19 mouse cellular contexts compared by ENCODE assay signal in genomic region chr15:89697221-89697620, GRCm38 (mm10).
"Had no signal": no experiment of that assay in that cellular context is flagged by ENCODE, and none has a peak within 500 bp of the region (broad histone marks: within the 10 kb centered on the region; RNA-seq: fewer than 3 reads in every experiment).

No protein-coding gene starts in this region.

- H3K36me3 ChIP-seq: intestine, embryonic 15.5 days; limb, embryonic 13.5 days; liver, embryonic 13.5 days; midbrain, embryonic 10.5 days; midbrain, embryonic 13.5 days; neural tube, embryonic 13.5 days; stomach, embryonic 15.5 days had no signal

- H3K4me1 ChIP-seq: intestine, embryonic 15.5 days; limb, embryonic 13.5 days; liver, embryonic 13.5 days; megakaryocyte, embryonic 14.5 days; midbrain, embryonic 10.5 days; midbrain, embryonic 13.5 days; neural tube, embryonic 13.5 days; stomach, embryonic 15.5 days had no signal

- H3K27me3 ChIP-seq: intestine, embryonic 15.5 days; limb, embryonic 13.5 days; liver, embryonic 13.5 days; megakaryocyte, embryonic 14.5 days; midbrain, embryonic 13.5 days; neural tube, embryonic 13.5 days; stomach, embryonic 15.5 days had no signal

- H3K9ac ChIP-seq: intestine, embryonic 15.5 days; limb, embryonic 13.5 days; liver, embryonic 13.5 days; midbrain, embryonic 13.5 days; neural tube, embryonic 13.5 days; stomach, embryonic 15.5 days had no signal

- DNase-seq: kidney, postnatal 14 days; left cerebral cortex, postnatal 4 days; liver, embryonic 13.5 days; lung, adult 2 months; lung, postnatal 36 days; retina, postnatal 1 day; right cerebral cortex, postnatal 25 days; spleen, adult 18-20 months; thymus, postnatal 25 days had no signal

- H3K4me2 ChIP-seq: intestine, embryonic 15.5 days; limb, embryonic 13.5 days; liver, embryonic 13.5 days; midbrain, embryonic 13.5 days; neural tube, embryonic 13.5 days; stomach, embryonic 15.5 days had no signal

- H3K27ac ChIP-seq: intestine, embryonic 15.5 days; limb, embryonic 13.5 days; liver, embryonic 13.5 days; midbrain, embryonic 10.5 days; midbrain, embryonic 13.5 days; neural tube, embryonic 13.5 days; stomach, embryonic 15.5 days had no signal

- H3K9me3 ChIP-seq: intestine, embryonic 15.5 days; stomach, embryonic 15.5 days had no signal

- ATAC-seq: intestine, embryonic 15.5 days; lung, postnatal 0 days; midbrain, embryonic 13.5 days; midbrain, embryonic 16.5 days had no signal

- H3K4me3 ChIP-seq: intestine, embryonic 15.5 days; limb, embryonic 13.5 days; liver, embryonic 13.5 days; megakaryocyte, embryonic 14.5 days; midbrain, embryonic 10.5 days; midbrain, embryonic 13.5 days; myocyte; neural tube, embryonic 13.5 days; stomach, embryonic 15.5 days had no signal
